Mouse (Mus musculus): ENCODE results near the gene Gm14151. TPM values are rescaled to one million over a fixed set of nuclear protein-coding genes. Genes with fewer than 3 reads are reported as not detected.
"Not testable (repeated sequence)": the region's sequence is repeated elsewhere in the genome, so short reads cannot be mapped to it uniquely, and the experiment has no call there.

Gene Gm14151
- not detected in 2 replicates for polyA plus RNA-seq (2016; fragmentation: Nextera tagmentation; extraction: Ambion mirVana)

GRCm38 (mm10) chr2:151092250-151092649 is at the start of gene Gm14151:
Gene Gm14151 (minus strand): TSS chr2:151092350.
- not testable (repeated sequence) for H3K27me3 ChIP-seq (replicated peaks); H3K4me2 ChIP-seq; H3K4me3 ChIP-seq; H3K36me3 ChIP-seq; H3K27ac ChIP-seq (ENCODE audit: poor library complexity, severe bottlenecking); H3K9ac ChIP-seq; ATAC-seq (ENCODE audit: insufficient number of reproducible peaks, low FRiP score); H3K4me1 ChIP-seq (replicated peaks)
- peaks cover 12% of the 10 kb centered on the region for H3K9me3 ChIP-seq (replicated peaks)
- WGBS, result no CpG with 5 or more reads among the region's 3 CpGs

- H3K27ac ChIP-seq (ENCODE audit: poor library complexity, severe bottlenecking); H3K36me3 ChIP-seq; H3K9ac ChIP-seq; H3K27me3 ChIP-seq (replicated peaks); H3K4me3 ChIP-seq; H3K4me2 ChIP-seq; H3K4me1 ChIP-seq (replicated peaks); ATAC-seq (ENCODE audit: insufficient number of reproducible peaks, low FRiP score): not testable (repeated sequence)
- H3K9me3 ChIP-seq (replicated peaks), result peaks cover 12% of the 10 kb centered on the region
- no CpG with 5 or more reads among the region's 3 CpGs for WGBS
These were observed 5.8 kb upstream of the Gm14151 start, which contains the start of gene Gm14147 for GRCm38 (mm10) chr2:151097945-151098344. Gene Gm14147 (plus strand): TSS chr2:151098245.

- no peaks in the 10 kb centered on the region for H3K36me3 ChIP-seq
- no peaks in the 10 kb centered on the region for H3K27me3 ChIP-seq (replicated peaks)
- H3K9ac ChIP-seq, result no peak overlapping the region
- H3K4me3 ChIP-seq, result no peak overlapping the region
- H3K4me1 ChIP-seq (replicated peaks), result no peaks in the 10 kb centered on the region
- no peak overlapping the region for H3K27ac ChIP-seq (ENCODE audit: poor library complexity, severe bottlenecking)
- H3K9me3 ChIP-seq (replicated peaks), result 0 out of 2 replicates have a peak, but pooled peaks cover 3% of the 10 kb centered on the region
- WGBS, result 82% methylated on average over 1 of the region's 1 CpGs
- ATAC-seq (ENCODE audit: insufficient number of reproducible peaks, low FRiP score), result no peak
- no peak overlapping the region for H3K4me2 ChIP-seq
These were observed 35.5 kb downstream of the Gm14151 start for GRCm38 (mm10) chr2:151056637-151057036.

GRCm38 (mm10) chr2:151040411-151040810 is 51.7 kb downstream of the Gm14151 start:
- H3K27me3 ChIP-seq (replicated peaks), result no peaks in the 10 kb centered on the region
- H3K4me1 ChIP-seq (replicated peaks), result peaks cover 14% of the 10 kb centered on the region
- H3K4me3 ChIP-seq, result no peak overlapping the region
- WGBS, result 84% methylated on average over 1 of the region's 1 CpGs
- H3K27ac ChIP-seq (ENCODE audit: poor library complexity, severe bottlenecking), result no peak overlapping the region
- ATAC-seq (ENCODE audit: insufficient number of reproducible peaks, low FRiP score), result no peak
- no peak overlapping the region for H3K4me2 ChIP-seq
- H3K9ac ChIP-seq, result no peak overlapping the region
- H3K36me3 ChIP-seq, result no peaks in the 10 kb centered on the region
- no peaks in the 10 kb centered on the region for H3K9me3 ChIP-seq (replicated peaks)

- Histone ChIP-seq H3K27me3 (replicated peaks) (no peaks in the 10 kb centered on the region), H3K36me3 (no peaks in the 10 kb centered on the region), H3K9ac (peak overlapping the region; percentile 93), H3K27ac (ENCODE audit: poor library complexity, severe bottlenecking) (peak overlapping the region; percentile 18; the same call in 1 of the 2 replicates), H3K4me2 (peak overlapping the region; percentile 76), H3K4me1 (replicated peaks) (peaks cover 14% of the 10 kb centered on the region), H3K9me3 (replicated peaks) (no peaks in the 10 kb centered on the region), H3K4me3 (peak overlapping the region; percentile 83)
- 42% methylated on average over 8 of the region's 8 CpGs for WGBS
- no peak; the same call in 1 of the 2 replicates for ATAC-seq (ENCODE audit: insufficient number of reproducible peaks, low FRiP score)
These were observed 52.4 kb downstream of the Gm14151 start for GRCm38 (mm10) chr2:151039726-151040125.

GRCm38 (mm10) chr2:151039232-151039695 is 52.9 kb downstream of the Gm14151 start, which contains the start of the genes Ninl and Nanp:
Gene Ninl (minus strand): TSS chr2:151039382.
Gene Nanp (minus strand): TSS chr2:151039398.
- Histone ChIP-seq H3K9me3 (replicated peaks) (no peaks in the 10 kb centered on the region), H3K4me3 (peak within 1 kb of the TSS; percentile 83), H3K27ac (ENCODE audit: poor library complexity, severe bottlenecking) (peak within 1 kb of the TSS; percentile 73), H3K36me3 (no peaks in the 10 kb centered on the region), H3K9ac (peak within 1 kb of the TSS; percentile 93), H3K4me2 (peak within 1 kb of the TSS; percentile 76), H3K4me1 (replicated peaks) (peaks cover 14% of the 10 kb centered on the region), H3K27me3 (replicated peaks) (no peaks in the 10 kb centered on the region)
- peak; percentile 95 for ATAC-seq (ENCODE audit: insufficient number of reproducible peaks, low FRiP score)
- under 1% methylated on average over 34 of the region's 34 CpGs for WGBS

GRCm38 (mm10) chr2:151038811-151039222 is 53.3 kb downstream of the Gm14151 start:
- H3K27ac ChIP-seq (ENCODE audit: poor library complexity, severe bottlenecking), result peak overlapping the region; percentile 73
- peak; percentile 72 for ATAC-seq (ENCODE audit: insufficient number of reproducible peaks, low FRiP score)
- H3K4me1 ChIP-seq (replicated peaks), result peaks cover 14% of the 10 kb centered on the region
- no peaks in the 10 kb centered on the region for H3K9me3 ChIP-seq (replicated peaks)
- under 1% methylated on average over 30 of the region's 30 CpGs for WGBS
- H3K27me3 ChIP-seq (replicated peaks), result no peaks in the 10 kb centered on the region
- H3K9ac ChIP-seq, result peak overlapping the region; percentile 93
- H3K4me2 ChIP-seq, result peak overlapping the region; percentile 76
- no peaks in the 10 kb centered on the region for H3K36me3 ChIP-seq
- H3K4me3 ChIP-seq, result peak overlapping the region; percentile 83

GRCm38 (mm10) chr2:151037876-151038552 is 54.1 kb downstream of the Gm14151 start:
- Histone ChIP-seq H3K9ac (peak overlapping the region; percentile 93), H3K27me3 (replicated peaks) (no peaks in the 10 kb centered on the region), H3K36me3 (no peaks in the 10 kb centered on the region), H3K4me3 (peak overlapping the region; percentile 83), H3K4me1 (replicated peaks) (peaks cover 14% of the 10 kb centered on the region), H3K27ac (ENCODE audit: poor library complexity, severe bottlenecking) (0 out of 2 replicates have a peak overlapping the region, but pooled peaks have one; percentile 73), H3K9me3 (replicated peaks) (no peaks in the 10 kb centered on the region), H3K4me2 (peak overlapping the region; percentile 76)
- ATAC-seq (ENCODE audit: insufficient number of reproducible peaks, low FRiP score), result 0 out of 2 replicates have a peak, but pooled peaks have one; percentile 51
- WGBS, result 49% methylated on average over 18 of the region's 18 CpGs

GRCm38 (mm10) chr2:151037292-151037691 is 54.9 kb downstream of the Gm14151 start:
- Histone ChIP-seq H3K4me1 (replicated peaks) (peaks cover 14% of the 10 kb centered on the region), H3K9ac (no peak overlapping the region), H3K9me3 (replicated peaks) (no peaks in the 10 kb centered on the region), H3K27ac (ENCODE audit: poor library complexity, severe bottlenecking) (no peak overlapping the region), H3K36me3 (peaks cover 2% of the 10 kb centered on the region; the same call in 1 of the 2 replicates), H3K4me2 (no peak overlapping the region; the same call in 1 of the 2 replicates), H3K27me3 (replicated peaks) (no peaks in the 10 kb centered on the region), H3K4me3 (no peak overlapping the region; the same call in 1 of the 2 replicates)
- 90% methylated on average over 1 of the region's 1 CpGs for WGBS
- ATAC-seq (ENCODE audit: insufficient number of reproducible peaks, low FRiP score), result no peak
